Mouse (Mus musculus): Measurements from ENCODE around the gene Jade2.

DNA sequence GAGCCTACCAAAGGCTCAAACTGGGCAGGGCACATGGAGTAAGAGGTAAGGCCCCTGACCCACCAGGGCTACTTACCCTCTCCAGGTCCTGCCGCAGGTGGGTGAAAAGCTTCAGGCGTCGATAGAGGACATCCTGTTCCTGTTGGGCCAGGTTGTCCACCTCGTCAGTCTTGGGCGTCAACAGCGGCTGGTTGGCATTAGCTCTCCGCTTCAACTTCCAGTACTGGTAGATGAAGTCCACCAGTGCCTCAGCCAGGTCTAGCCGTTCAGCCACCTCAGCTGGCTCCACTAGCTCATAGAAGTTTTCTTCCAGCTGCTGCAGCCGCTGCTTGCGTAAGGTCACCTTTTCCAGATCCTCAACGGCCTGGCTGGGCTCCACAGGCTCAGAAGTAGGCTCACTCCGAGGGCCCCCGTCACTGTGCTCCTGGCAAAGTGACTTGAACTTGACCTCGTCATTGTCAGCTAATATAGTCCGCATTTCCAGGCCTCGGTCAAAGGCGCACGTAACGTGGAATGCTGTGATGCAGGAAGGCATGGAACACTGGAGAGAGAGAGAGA lies 32.5 kb downstream of the Jade2 start:
- no peak for TF ChIP-seq POLR2A (IDR thresholded peaks at IDR 0.05; ENCODE audit: borderline replicate concordance, insufficient read depth, low read length)
- TF ChIP-seq CTCF (IDR thresholded peaks at IDR 0.05; ENCODE audit: borderline replicate concordance, insufficient read depth, low read depth, low read length) = no peak

Data from cerebellum, adult 2 months (tissue).